Mouse (Mus musculus) bone marrow, adult 2 months (tissue): ENCODE data around the gene Vmn1r42. TPM values are rescaled to one million over a fixed set of nuclear protein-coding genes. Genes with fewer than 3 reads are reported as not detected.
"Not testable (repeated sequence)": the region's sequence is repeated elsewhere in the genome, so short reads cannot be mapped to it uniquely, and the experiment has no call there.

Source experiments
- H3K27ac ChIP-seq: fragments of 200-500 bp; 2 replicates; pipeline ENCODE4 v1.5.1; 2012; ENCODE audit warnings: low read depth, mild to moderate bottlenecking, control low read depth, inconsistent platforms, low read length; ENCODE audit not compliant: control insufficient read depth, poor library complexity, insufficient read depth
- H3K4me1 ChIP-seq: fragments of 200-500 bp; 2 replicates; pipeline ENCODE4 v1.6.1; 2011; ENCODE audit warnings: low read length; ENCODE audit not compliant: control insufficient read depth, insufficient read depth
- H3K4me3 ChIP-seq: fragments of 200-500 bp; replicated peaks from 2 replicates; pipeline ENCODE3; 2011; ENCODE audit warnings: mild to moderate bottlenecking, low read depth, low read length, control low read depth; ENCODE audit not compliant: control insufficient read depth
- CTCF ChIP-seq: fragments of 200-500 bp; IDR thresholded peaks from 2 replicates; pipeline ENCODE4 v1.5.1; 2011; ENCODE audit warnings: low read length, control low read depth; ENCODE audit not compliant: control insufficient read depth, insufficient read depth
- POLR2A ChIP-seq: fragments of 200-500 bp; IDR thresholded peaks from 2 replicates; pipeline ENCODE4 v1.6.1; 2011; ENCODE audit warnings: low read depth, mild to moderate bottlenecking, control low read depth, low read length, borderline replicate concordance; ENCODE audit not compliant: control insufficient read depth
- WGBS: fragments of 180-500 bp; shearing (Covaris S2); methylation state at CpG from one replicate; pipeline ENCODE4 v1.1.7; 2018; 5-methylcytosine and 5-hydroxymethylcytosine counted together
- polyA plus RNA-seq: library from polyadenylated mRNA; stranded (reverse); fragments of >200 nt; gene quantifications from 2 replicates; pipeline ENCODE4 v1.2.4, GENCODE M21; 2011; ENCODE audit warnings: low replicate concordance; ENCODE audit not compliant: missing spikeins, insufficient read depth, insufficient read length

Gene Vmn1r42
- polyA plus RNA-seq = not detected in 2 replicates

DNA sequence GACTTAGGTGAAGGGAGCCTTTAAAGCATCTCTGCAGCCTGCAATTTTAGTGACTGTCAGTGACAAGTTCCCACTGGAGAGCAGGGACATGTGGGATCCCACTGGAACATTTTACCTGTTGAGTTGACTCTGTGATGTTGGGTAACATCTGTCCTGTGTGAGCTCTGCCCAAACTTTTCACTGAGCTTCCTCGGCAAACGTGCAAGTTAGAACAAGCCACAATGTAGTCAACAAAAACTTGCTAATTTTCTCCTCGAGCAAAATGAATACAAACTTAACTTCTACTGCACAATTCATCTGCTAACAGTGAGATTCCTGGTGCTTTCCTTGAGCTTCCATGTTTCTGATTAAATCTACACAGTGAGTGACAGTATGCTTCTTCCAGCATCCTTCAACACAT is at the start of gene Vmn1r42, which contains the start of gene Vmn1r43:
Gene Vmn1r42 (minus strand): TSS at position 101 of the 400 bp plus-strand sequence.
Gene Vmn1r43 (minus strand): TSS at position 101 of the 400 bp plus-strand sequence.
- not testable (repeated sequence) for H3K27ac ChIP-seq, H3K4me1 ChIP-seq, H3K4me3 ChIP-seq
- WGBS = 67% methylated on average over 3 of the region's 3 CpGs

DNA sequence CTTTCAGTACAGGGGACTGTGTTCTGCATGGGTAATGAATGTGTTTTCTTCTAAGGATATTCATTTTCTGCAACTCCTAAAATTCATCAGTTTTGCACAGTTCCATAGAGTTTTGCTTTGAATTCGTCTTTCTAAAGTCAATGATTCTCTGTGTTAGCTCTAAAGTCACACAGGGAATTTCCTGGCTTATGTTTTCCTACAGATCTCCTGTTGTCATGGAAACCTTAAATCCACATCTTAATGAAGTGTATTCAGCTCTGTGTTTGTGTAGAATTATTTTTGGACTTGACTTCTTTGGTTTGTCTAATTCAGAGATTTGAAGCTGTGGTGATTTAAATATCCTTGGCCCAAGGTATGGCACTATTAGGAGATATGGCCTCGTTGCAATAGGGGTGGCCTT is 7.6 kb upstream of the Vmn1r42 start:
- WGBS = 36% methylated on average over 2 of the region's 2 CpGs
- H3K4me3 ChIP-seq = no peak overlapping the region
- no peak overlapping the region for H3K27ac ChIP-seq
- no peaks in the 10 kb centered on the region for H3K4me1 ChIP-seq
- TF ChIP-seq POLR2A (no peak), CTCF (no peak)

DNA sequence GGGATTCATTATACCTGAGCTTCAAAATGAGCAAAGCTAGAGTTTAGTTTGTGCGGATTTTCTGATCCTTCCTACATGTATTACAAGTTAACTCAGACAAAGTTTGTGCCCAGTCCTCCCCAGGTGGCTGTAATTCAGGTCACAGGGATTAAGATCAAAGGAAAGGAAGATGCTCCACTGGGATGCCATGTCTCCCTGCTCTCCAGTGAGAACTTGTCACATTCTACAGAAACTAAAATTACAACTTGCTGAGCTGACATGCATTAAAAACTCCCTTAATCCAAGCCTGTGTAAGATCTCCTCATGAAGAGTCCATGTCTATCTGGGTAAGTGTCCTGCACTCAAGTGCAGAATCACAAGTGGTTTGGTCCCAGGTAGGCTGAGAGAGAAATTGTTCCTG is 7.1 kb upstream of the Vmn1r42 start, which contains the start of gene Vmn1r44:
Gene Vmn1r44 (plus strand): TSS at position 301 of the 400 bp plus-strand sequence.
- 76% methylated on average over 1 of the region's 1 CpGs for WGBS
- no peak for TF ChIP-seq POLR2A
- no peak for TF ChIP-seq CTCF
- H3K27ac ChIP-seq = no peak within 1 kb of the TSS
- H3K4me1 ChIP-seq = no peaks in the 10 kb centered on the region
- H3K4me3 ChIP-seq = no peak within 1 kb of the TSS

DNA sequence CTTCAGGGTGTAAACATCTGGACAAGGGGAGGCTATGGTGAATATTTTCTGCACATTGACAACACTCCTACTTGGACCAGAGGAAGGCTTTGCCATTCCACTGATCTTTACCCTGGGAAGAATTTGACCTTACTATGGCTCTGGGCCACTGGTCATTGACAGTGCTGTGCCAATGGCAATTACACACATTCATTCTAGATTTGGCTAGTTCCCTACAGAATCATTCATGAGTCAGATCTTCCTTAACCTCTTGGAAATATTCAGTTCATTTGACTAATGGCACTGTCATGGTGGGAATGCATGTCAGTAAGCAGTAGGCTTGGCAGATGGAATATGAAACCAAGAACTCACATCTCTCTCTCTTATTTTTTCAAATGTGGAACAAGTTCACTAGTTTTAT is 4.7 kb upstream of the Vmn1r42 start:
- Histone ChIP-seq H3K4me1 (no peaks in the 10 kb centered on the region), H3K4me3 (no peak overlapping the region), H3K27ac (no peak overlapping the region)
- TF ChIP-seq CTCF (no peak), POLR2A (no peak)

DNA sequence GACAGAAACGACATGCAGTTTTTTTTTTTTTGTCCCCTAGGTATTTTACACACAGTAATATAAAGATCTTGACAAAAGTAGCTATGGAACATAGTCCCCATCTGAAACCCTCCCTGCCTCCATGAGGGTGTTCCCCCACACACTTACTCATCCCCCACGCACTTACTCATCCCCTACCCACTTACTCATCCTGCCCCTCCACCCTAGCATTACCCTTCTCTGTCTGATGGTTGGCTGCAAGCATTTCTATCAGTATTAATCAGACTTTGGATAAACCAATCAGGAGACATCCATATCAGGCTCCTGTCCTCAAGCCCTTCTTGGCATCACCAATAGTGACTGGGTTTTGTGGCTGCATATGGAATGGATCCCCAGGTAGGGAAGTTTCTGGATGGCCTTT is 750 bp upstream of the Vmn1r42 start:
- WGBS = 73% methylated on average over 2 of the region's 2 CpGs
- no peak overlapping the region for H3K4me3 ChIP-seq

DNA sequence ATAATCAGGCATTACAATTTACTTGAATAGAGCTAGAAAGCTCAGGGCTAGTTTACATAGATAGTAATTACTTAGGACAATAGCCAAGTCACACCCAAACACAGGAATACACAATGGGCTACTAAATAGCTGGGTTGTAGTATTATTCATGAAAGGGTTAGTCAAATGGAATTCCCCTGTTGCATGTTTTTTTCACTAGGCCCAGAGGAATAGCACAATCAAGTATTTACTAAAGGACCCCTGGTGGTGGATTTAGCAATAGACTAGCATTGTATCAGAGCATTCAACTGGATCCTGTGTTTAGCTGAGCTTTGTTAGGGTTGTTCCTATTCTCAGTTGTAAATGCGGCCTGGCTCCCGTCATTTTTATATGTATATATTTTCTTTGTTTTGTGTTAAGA is 8.2 kb downstream of the Vmn1r42 start:
- no peak overlapping the region for H3K27ac ChIP-seq
- H3K4me1 ChIP-seq = no peaks in the 10 kb centered on the region
- WGBS = 88% methylated on average over 2 of the region's 2 CpGs
- no peak overlapping the region for H3K4me3 ChIP-seq
- TF ChIP-seq POLR2A (no peak), CTCF (no peak)

More for the DNA sequence above, 750 bp upstream of the Vmn1r42 start:
- Histone ChIP-seq H3K4me1 (no peaks in the 10 kb centered on the region), H3K27ac (no peak overlapping the region)
- TF ChIP-seq CTCF = no peak
- no peak for TF ChIP-seq POLR2A

DNA sequence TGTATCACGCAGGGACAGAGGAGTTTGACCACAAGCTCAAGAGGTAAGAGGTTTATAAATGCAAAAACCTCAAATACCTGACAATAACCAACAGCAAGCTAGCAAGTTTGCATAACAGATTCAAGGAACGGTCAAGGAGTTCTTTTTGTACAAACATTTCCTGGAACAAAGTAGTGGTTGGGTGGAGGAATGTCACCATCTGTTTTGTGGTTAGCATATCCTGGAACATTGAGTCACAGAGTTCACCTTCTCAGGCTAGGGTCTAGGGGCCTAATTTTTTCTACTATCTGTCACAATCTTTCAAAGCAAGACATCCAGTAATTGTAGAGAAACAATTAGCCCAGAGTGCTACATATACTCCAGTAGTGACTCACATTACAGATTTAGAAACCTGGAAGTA is 8.9 kb downstream of the Vmn1r42 start:
- WGBS = 50% methylated on average over 2 of the region's 2 CpGs
- TF ChIP-seq CTCF (no peak), POLR2A (no peak)
- H3K27ac ChIP-seq = no peak overlapping the region
- no peaks in the 10 kb centered on the region for H3K4me1 ChIP-seq
- H3K4me3 ChIP-seq = no peak overlapping the region

DNA sequence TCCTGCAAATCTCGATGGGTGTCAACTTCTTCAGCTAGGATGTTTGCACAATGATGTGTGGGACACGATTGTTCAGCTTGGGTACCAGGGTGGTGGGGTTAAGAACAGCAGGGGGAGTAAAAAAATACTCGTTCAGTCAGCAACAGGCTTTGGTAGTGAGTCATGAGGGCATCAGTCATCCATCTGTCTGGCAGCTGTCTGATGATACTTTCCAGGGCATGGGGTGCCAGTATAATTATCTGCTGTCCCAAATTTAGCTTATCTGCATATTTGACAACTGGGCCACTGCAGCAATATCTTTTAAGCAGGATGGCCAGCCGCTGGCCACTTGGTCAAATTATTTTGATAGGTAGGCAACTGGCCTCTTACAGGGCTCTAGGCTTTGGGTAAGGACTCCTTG is 12.4 kb downstream of the Vmn1r42 start:
- no peak for TF ChIP-seq CTCF
- TF ChIP-seq POLR2A = no peak
- Histone ChIP-seq H3K4me1 (no peaks in the 10 kb centered on the region), H3K4me3 (no peak overlapping the region), H3K27ac (no peak overlapping the region)
- WGBS = 65% methylated on average over 4 of the region's 4 CpGs

DNA sequence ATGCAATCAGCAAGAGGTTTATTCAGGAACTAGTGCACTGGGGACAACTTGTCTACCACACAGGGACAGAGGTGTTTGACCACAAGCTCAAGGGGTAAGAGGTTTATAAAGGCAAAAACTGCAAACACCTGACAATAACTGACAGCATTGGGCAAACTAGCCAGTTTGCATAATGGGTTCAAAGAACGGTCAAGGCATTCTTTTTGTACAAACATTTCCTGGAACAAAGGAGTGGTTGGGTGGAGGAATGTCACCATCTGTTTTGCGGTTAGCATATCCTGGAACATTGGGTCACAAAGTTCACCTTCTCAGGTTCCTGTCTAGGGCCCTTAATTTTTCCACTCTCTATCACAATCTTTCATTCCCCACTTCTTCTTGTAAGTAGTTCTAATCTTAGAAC is 16.4 kb downstream of the Vmn1r42 start:
- H3K27ac ChIP-seq = no peak overlapping the region
- no peaks in the 10 kb centered on the region for H3K4me1 ChIP-seq
- TF ChIP-seq CTCF = no peak
- no peak for TF ChIP-seq POLR2A
- no peak overlapping the region for H3K4me3 ChIP-seq
- WGBS = 70% methylated on average over 2 of the region's 2 CpGs
